Mouse (Mus musculus): ENCODE measurements around the gene Arhgap31.

- TF ChIP-seq GATA1 (IDR thresholded peaks at IDR 0.05; ENCODE audit: borderline replicate concordance, low read length) (no peak), FLI1 (IDR thresholded peaks at IDR 0.05; ENCODE audit: low read length) (no peak)
Observed at GRCm38 (mm10) chr16:38596651-38597050, 116.4 kb downstream of the Arhgap31 start.

All from megakaryocyte, embryonic 14.5 days (primary cell).